ENCODE assay signal across 8 mouse cellular contexts in the genomic region with DNA sequence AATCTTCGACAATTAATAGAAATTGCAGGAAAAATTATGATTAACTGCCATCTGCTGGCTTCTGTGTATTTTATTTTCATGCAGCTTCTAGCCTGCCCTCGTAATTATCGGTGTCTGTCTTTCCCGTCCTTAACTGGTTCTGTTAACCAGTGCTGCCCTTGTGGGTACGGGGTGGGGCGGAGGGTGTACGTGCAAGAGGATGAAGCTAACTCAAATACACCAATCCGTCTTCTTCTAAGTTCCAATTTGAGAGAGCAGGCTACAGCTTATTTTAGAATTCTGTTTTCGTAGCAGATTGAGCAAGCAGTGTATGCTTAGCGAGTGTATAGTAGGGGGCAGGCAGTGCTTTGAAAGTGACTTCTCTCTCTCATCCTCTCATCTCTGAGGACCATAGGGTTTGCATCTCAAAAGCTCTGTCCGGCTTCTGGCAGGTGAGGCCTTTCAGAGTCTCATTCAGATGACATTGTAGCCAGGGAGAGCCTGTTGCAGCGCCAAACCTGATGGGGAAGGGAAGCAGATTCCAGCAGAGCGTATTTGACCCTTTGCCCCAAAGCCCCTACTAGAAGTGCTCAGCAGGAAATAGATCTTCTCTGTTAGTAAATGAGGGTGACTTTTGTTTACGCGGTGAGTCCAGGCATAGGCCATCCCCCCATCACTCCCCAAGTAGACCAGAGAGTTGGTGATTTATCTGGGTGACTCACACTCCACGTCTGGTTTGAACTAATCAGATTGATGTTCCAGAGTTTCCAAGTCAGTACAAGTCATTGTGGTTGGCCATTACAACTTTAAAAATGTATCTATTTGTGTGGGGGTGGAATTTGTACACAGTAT. TPM values are rescaled to one million over a fixed set of nuclear protein-coding genes. Genes with fewer than 3 reads are reported as not detected.
DNase-seq lines count a peak whose midpoint lies in the region; ATAC-seq and TF ChIP-seq lines count a peak whose summit lies in the region.
"Had no signal": no experiment of that assay in that cellular context is flagged by ENCODE, and none has a peak within 500 bp of the region (broad histone marks: within the 10 kb centered on the region; RNA-seq: fewer than 3 reads in every experiment).

No protein-coding gene starts in this region.

- no peaks in the 10 kb centered on the region for H3K27me3 ChIP-seq in intestine, postnatal 0 days (replicated peaks; ENCODE audit: control insufficient read depth, insufficient read depth, low read length)
- no peaks in the 10 kb centered on the region for H3K27me3 ChIP-seq in intestine, embryonic 16.5 days (replicated peaks; ENCODE audit: control insufficient read depth, insufficient read depth, low read length)
- no peaks in the 10 kb centered on the region for H3K27me3 ChIP-seq in limb, embryonic 10.5 days (ENCODE audit: low read depth, poor library complexity, severe bottlenecking)
- H3K27me3 ChIP-seq: stomach, embryonic 15.5 days had no signal

- no peak overlapping the region for H3K4me3 ChIP-seq in intestine, postnatal 0 days (ENCODE audit: low read depth, low read length)
- H3K4me3 ChIP-seq in intestine, embryonic 16.5 days (ENCODE audit: low read length) = no peak overlapping the region
- peak overlapping the region; percentile 12 to 23; a peak in 3 of 4 replicates for H3K4me3 ChIP-seq in ES-E14 (ENCODE audit: insufficient read depth in 1 of 2, low read depth in 1 of 2, low read length in 2 of 2, poor library complexity in 1 of 2, severe bottlenecking in 1 of 2)
- no peak overlapping the region for H3K4me3 ChIP-seq in limb, embryonic 10.5 days
- H3K4me3 ChIP-seq: stomach, embryonic 15.5 days had no signal

- peak; percentile 62 for DNase-seq in ES-E14 (ENCODE audit: low read depth, low spot score)
- DNase-seq in adrenal gland, postnatal 10 days = peak; percentile 25
- DNase-seq in limb, embryonic 10.5 days (ENCODE audit: low spot score) = no peak
- DNase-seq in cerebellum, postnatal 4 days (ENCODE audit: low spot score in 2 of 2) = no peak

- no peak overlapping the region for H3K9ac ChIP-seq in intestine, postnatal 0 days (ENCODE audit: low read depth, low read length)
- no peak overlapping the region for H3K9ac ChIP-seq in intestine, embryonic 16.5 days (ENCODE audit: low read depth, low read length)
- H3K9ac ChIP-seq in ES-E14 (ENCODE audit: insufficient read depth, low read depth, low read length, poor library complexity, severe bottlenecking) = peak overlapping the region; percentile 59; the same call in 1 of the 2 replicates
- H3K9ac ChIP-seq: stomach, embryonic 15.5 days had no signal

- no peaks in the 10 kb centered on the region for H3K9me3 ChIP-seq in intestine, postnatal 0 days (ENCODE audit: control insufficient read depth)
- no peaks in the 10 kb centered on the region for H3K9me3 ChIP-seq in intestine, embryonic 16.5 days (ENCODE audit: control insufficient read depth, low read length)
- H3K9me3 ChIP-seq in ES-E14 (ENCODE audit: control insufficient read depth, insufficient read depth, low read depth, low read length) = no peaks in the 10 kb centered on the region
- no peaks in the 10 kb centered on the region for H3K9me3 ChIP-seq in limb, embryonic 10.5 days (replicated peaks)
- H3K9me3 ChIP-seq: stomach, embryonic 15.5 days had no signal

- no peak overlapping the region for H3K27ac ChIP-seq in intestine, postnatal 0 days (ENCODE audit: low read depth, low read length)
- H3K27ac ChIP-seq in intestine, embryonic 16.5 days (ENCODE audit: low read length) = no peak overlapping the region
- H3K27ac ChIP-seq in ES-E14 (ENCODE audit: insufficient read depth, low read depth, low read length, poor library complexity, severe bottlenecking) = peak overlapping the region; percentile 92
- peak overlapping the region; percentile 93 for H3K27ac ChIP-seq in limb, embryonic 10.5 days
- H3K27ac ChIP-seq: stomach, embryonic 15.5 days had no signal

- whole genome bisulfite sequencing in intestine, postnatal 0 days = 49% methylated on average over 16 of the region's 16 CpGs
- 41% methylated on average over 16 of the region's 16 CpGs for WGBS in intestine, embryonic 16.5 days
- 26% methylated on average over 16 of the region's 16 CpGs for WGBS in limb, embryonic 10.5 days

- H3K4me2 ChIP-seq in intestine, postnatal 0 days (replicated peaks; ENCODE audit: low read depth) = 0 out of 2 replicates have a peak overlapping the region, but pooled peaks have one; percentile 3
- no peak overlapping the region for H3K4me2 ChIP-seq in intestine, embryonic 16.5 days (ENCODE audit: low read depth, low read length)

- in situ Hi-C loops in ES-E14 (cut with MboI; ENCODE audit: low sequenced_read_pairs in 2 of 2, unreplicated experiment in 2 of 2) = no loop called here

- TF ChIP-seq CTCF in intestine, postnatal 0 days (IDR thresholded peaks at IDR 0.05; ENCODE audit: low read depth) = peak; percentile 34

- H3K4me1 ChIP-seq in intestine, postnatal 0 days (replicated peaks; ENCODE audit: control insufficient read depth, insufficient read depth, low read length) = no peaks in the 10 kb centered on the region
- H3K4me1 ChIP-seq in intestine, embryonic 16.5 days (ENCODE audit: control insufficient read depth, insufficient read depth, low read length) = peaks cover 30% of the 10 kb centered on the region
- H3K4me1 ChIP-seq in ES-E14 (ENCODE audit: control insufficient read depth in 2 of 2, insufficient read depth in 2 of 2, low read length in 2 of 2, poor library complexity in 1 of 2) = peaks cover 29 to 44% of the 10 kb centered on the region in 2 experiments
- peaks cover 68% of the 10 kb centered on the region for H3K4me1 ChIP-seq in limb, embryonic 10.5 days

- H3K36me3 ChIP-seq in intestine, postnatal 0 days (ENCODE audit: control insufficient read depth, insufficient read depth) = no peaks in the 10 kb centered on the region
- no peaks in the 10 kb centered on the region for H3K36me3 ChIP-seq in intestine, embryonic 16.5 days (ENCODE audit: control insufficient read depth, insufficient read depth, low read length)
- H3K36me3 ChIP-seq in ES-E14 (ENCODE audit: control insufficient read depth, insufficient read depth, low read length, poor library complexity, severe bottlenecking) = no peaks in the 10 kb centered on the region
- peaks cover 3% of the 10 kb centered on the region; the same call in 1 of the 2 replicates for H3K36me3 ChIP-seq in limb, embryonic 10.5 days
- H3K36me3 ChIP-seq: stomach, embryonic 15.5 days had no signal

- ATAC-seq in intestine, postnatal 0 days = no peak
- ATAC-seq in intestine, embryonic 16.5 days = no peak
- no peak for ATAC-seq in activated CD4-positive, CD25-positive, alpha-beta regulatory T cell, adult 4 months

TF ChIP-seq in ES-E14, 5 proteins besides CTCF, POLR2A, EP300 and RAD21:
- TF ChIP-seq ZNF384 (IDR thresholded peaks at IDR 0.05; ENCODE audit: low read depth, low read length) = no peak
- no peak for TF ChIP-seq HCFC1 (IDR thresholded peaks at IDR 0.05; ENCODE audit: borderline replicate concordance, insufficient read depth, low read length)
- TF ChIP-seq MAFK (IDR thresholded peaks at IDR 0.05; ENCODE audit: insufficient read depth, low read depth, low read length) = no peak
TF ChIP-seq in ES-E14: peak in this region for 0.

RNA-seq across cellular contexts. Expression of gene Ptgfrn, which starts 53.3 kb away (rescaled TPM):
- 5.6 and 6.1 TPM in 2 replicates for polyA plus RNA-seq in intestine, postnatal 0 days (2015; fragmentation: Nextera tagmentation; extraction: Ambion mirVana)
- polyA plus RNA-seq in intestine, embryonic 16.5 days (2015; fragmentation: Nextera tagmentation; extraction: Ambion mirVana) = 3.0 and 3.2 TPM in 2 replicates
- total RNA-seq in ES-E14 (2012; rRNA removed) = 52.3 and 81.2 TPM in 2 replicates
- total RNA-seq in adrenal gland, postnatal 10 days (2021) = 10 to 100 TPM; 35.7 to 35.8 TPM
- polyA plus RNA-seq in limb, embryonic 10.5 days (2016; fragmentation: Nextera tagmentation; extraction: Ambion mirVana) = 3.4 and 4.0 TPM in 2 replicates
- 1 to 10 TPM; 1.1 to 1.5 TPM for polyA plus RNA-seq in activated CD4-positive, CD25-positive, alpha-beta regulatory T cell, adult 4 months (2017; shearing (Covaris generic))

Comparison
In these comparisons a context has a peak if more than half of its experiments do, and no peak if none do; other contexts are left out.
1. H3K27ac ChIP-seq: peak in ES-E14 (single experiment) and limb, embryonic 10.5 days (single experiment); none in intestine, postnatal 0 days (single experiment) and intestine, embryonic 16.5 days (single experiment).
2. H3K4me3 ChIP-seq: peak in ES-E14 (2 of 2); none in intestine, postnatal 0 days (single experiment), intestine, embryonic 16.5 days (single experiment) and limb, embryonic 10.5 days (single experiment).
3. DNase-seq: peak in ES-E14 (single experiment) and adrenal gland, postnatal 10 days (single experiment); none in limb, embryonic 10.5 days (single experiment) and cerebellum, postnatal 4 days (0 of 2).